Mouse (Mus musculus) MEL (cell line): ENCODE measurements at regions not wholly inside any gene's neighbourhood (a gene's known extent, or its start where the extent isn't known, plus 50 kb on each side); places are given as distances from the start of the nearest gene placed in this dataset.

Source experiments
- DNase-seq: peaks from one replicate; pipeline ENCODE4 v3.0.0; 2011; ENCODE audit warnings: low read depth, low spot score
- H3K27ac ChIP-seq: 2 replicates; pipeline ENCODE4 v1.5.1; 2012; ENCODE audit warnings: low read depth, mild to moderate bottlenecking, control low read depth, low read length, moderate library complexity; ENCODE audit not compliant: control insufficient read depth
- H3K27me3 ChIP-seq, 2 experiments: fragments of 150-350 bp in 1 of 2; sonication (generic) in 1 of 2; 2 replicates each; pipeline ENCODE4 v1.6.1; 2012; ENCODE audit warnings: low read length in 2 of 2, mild to moderate bottlenecking in 2 of 2, improper control_type of control experiment in 1 of 2, moderate library complexity in 1 of 2; ENCODE audit not compliant: insufficient read depth in 2 of 2, control insufficient read depth in 1 of 2
- H3K36me3 ChIP-seq, 2 experiments: 2 replicates each; pipeline ENCODE4 v1.6.1; 2012 to 2014; ENCODE audit warnings: low read length in 2 of 2, improper control_type of control experiment in 1 of 2, inconsistent platforms in 1 of 2, mild to moderate bottlenecking in 1 of 2; ENCODE audit not compliant: insufficient read depth in 2 of 2, control insufficient read depth in 1 of 2
- H3K4me1 ChIP-seq, 2 experiments: fragments of 150-350 bp in 1 of 2; sonication (generic) in 1 of 2; 2 replicates each; pipeline ENCODE4 v1.6.1; 2012; ENCODE audit warnings: low read length in 2 of 2, improper control_type of control experiment in 1 of 2, mild to moderate bottlenecking in 1 of 2; ENCODE audit not compliant: insufficient read depth in 2 of 2, control insufficient read depth in 1 of 2
- H3K4me3 ChIP-seq, 2 experiments: fragments of 150-350 bp in 1 of 2; sonication (generic) in 1 of 2; 2 replicates each; pipeline ENCODE4 v1.5.1; 2012; ENCODE audit warnings: low read depth in 2 of 2, low read length in 2 of 2, mild to moderate bottlenecking in 2 of 2, moderate library complexity in 2 of 2, control low read depth in 1 of 2, improper control_type of control experiment in 1 of 2; ENCODE audit not compliant: control insufficient read depth in 1 of 2, insufficient read depth in 1 of 2
- H3K79me2 ChIP-seq: 2 replicates; pipeline ENCODE4 v1.6.1; 2012; ENCODE audit warnings: mild to moderate bottlenecking, low read length, moderate library complexity; ENCODE audit not compliant: control insufficient read depth, poor library complexity, insufficient read depth
- H3K9ac ChIP-seq: 2 replicates; pipeline ENCODE4 v1.6.1; 2012; ENCODE audit warnings: low read depth, mild to moderate bottlenecking, control low read depth, low read length, moderate library complexity; ENCODE audit not compliant: control insufficient read depth, poor library complexity, severe bottlenecking
- H3K9me3 ChIP-seq: fragments of 150-350 bp; sonication (generic); replicated peaks from 2 replicates; pipeline ENCODE4 v1.6.1; 2012; ENCODE audit warnings: mild to moderate bottlenecking, low read length, improper control_type of control experiment, moderate library complexity; ENCODE audit not compliant: insufficient read depth
- CTCF ChIP-seq, 3 experiments: IDR thresholded peaks in 2 of 3; conservative IDR thresholded peaks in 1 of 3; 2 replicates each; pipeline ENCODE4 v1.5.1; 2011 to 2012; ENCODE audit warnings: low read length in 3 of 3, low read depth in 2 of 3, mild to moderate bottlenecking in 2 of 3, improper control_type of control experiment in 1 of 3, inconsistent platforms in 1 of 3, mixed read lengths in 1 of 3, moderate library complexity in 1 of 3; ENCODE audit not compliant: control insufficient read depth in 1 of 3, insufficient read depth in 1 of 3, poor library complexity in 1 of 3, severe bottlenecking in 1 of 3
- EP300 ChIP-seq, 2 experiments: IDR thresholded peaks; 2 replicates each; pipeline ENCODE4 v1.6.1; 2011; ENCODE audit warnings: improper control_type of control experiment in 2 of 2, low read length in 2 of 2, low read depth in 1 of 2, mild to moderate bottlenecking in 1 of 2
- GABPA ChIP-seq: IDR thresholded peaks from 2 replicates; pipeline ENCODE4 v1.6.1; 2012; ENCODE audit warnings: low read depth, mild to moderate bottlenecking, inconsistent platforms, low read length, improper control_type of control experiment, moderate library complexity
- GATA1 ChIP-seq: IDR thresholded peaks from 2 replicates; pipeline ENCODE4 v1.6.1; 2011; ENCODE audit warnings: low read depth, low read length, improper control_type of control experiment
- MYB ChIP-seq: IDR thresholded peaks from 2 replicates; pipeline ENCODE4 v1.6.1; 2011; ENCODE audit warnings: mild to moderate bottlenecking, low read depth, low read length, improper control_type of control experiment

DNA sequence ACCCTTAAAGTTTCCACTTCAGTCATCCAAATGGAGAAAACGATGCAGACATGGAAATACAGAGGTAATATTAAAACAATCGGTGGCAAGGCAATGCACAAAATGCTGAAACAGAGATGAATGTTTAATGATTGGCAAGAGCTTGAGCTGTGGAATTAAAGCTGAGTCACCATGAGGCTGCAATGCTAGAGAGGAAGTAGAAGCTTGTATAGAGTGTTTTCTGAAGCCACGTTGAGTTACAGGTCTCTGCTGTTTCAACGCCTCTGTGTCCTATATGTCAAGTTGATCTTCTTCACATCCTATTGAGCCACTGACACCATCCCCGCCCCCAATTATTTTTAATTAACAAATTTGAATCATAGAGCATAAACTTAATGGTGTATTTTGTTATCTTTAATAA lies 261.0 kb upstream of the Ctnnd2 start:
- Histone ChIP-seq H3K36me3 (no peaks in the 10 kb centered on the region), H3K9me3 (no peaks in the 10 kb centered on the region), H3K9ac (no peak overlapping the region), H3K79me2 (no peaks in the 10 kb centered on the region), H3K4me3 (no peak overlapping the region), H3K4me1 (no peaks in the 10 kb centered on the region), H3K27me3 (no peaks in the 10 kb centered on the region), H3K27ac (no peak overlapping the region; the same call in 1 of the 2 replicates)
- TF ChIP-seq GABPA = peak; percentile 83; the same call in 1 of the 2 replicates
- TF ChIP-seq EP300 (IDR thresholded peaks at IDR 0.05; ENCODE audit: low read depth in 1 of 2, low read length in 2 of 2) = 0 out of 4 replicates have a peak, but pooled peaks of 1 of the 2 experiments have one; percentile 8
- TF ChIP-seq CTCF (IDR thresholded peaks at IDR 0.05 in 2 of 3, conservative IDR thresholded peaks at IDR 0.05 in 1 of 3; ENCODE audit: control insufficient read depth in 1 of 3, insufficient read depth in 1 of 3, low read depth in 2 of 3, low read length in 3 of 3, poor library complexity in 1 of 3, severe bottlenecking in 1 of 3) = no peak
- TF ChIP-seq GATA1 = no peak
- TF ChIP-seq MYB = no peak
- DNase-seq = peak; percentile 62
